Mouse (Mus musculus) intestine, postnatal 0 days (tissue): ENCODE measurements around the gene Scn3a. TPM values are rescaled to one million over a fixed set of nuclear protein-coding genes. Genes with fewer than 3 reads are reported as not detected.

ENCODE experiments used
- ATAC-seq: fragments of 200-750 bp; cut with Nextera tagmentation; 2 replicates; pipeline ENCODE4 v1.8.0; 2017; ENCODE audit warnings: mild to moderate bottlenecking, moderate TSS enrichment, moderate library complexity
- H3K27ac ChIP-seq: fragments of 300-500 bp; sonication (generic); 2 replicates; pipeline ENCODE4 v1.5.1; 2014; ENCODE audit warnings: mild to moderate bottlenecking, low read depth, low read length, moderate library complexity
- H3K27me3 ChIP-seq: fragments of 300-500 bp; sonication (generic); replicated peaks from 2 replicates; pipeline ENCODE4 v1.6.1; 2014; ENCODE audit warnings: low read length, mixed read lengths; ENCODE audit not compliant: control insufficient read depth, insufficient read depth
- H3K36me3 ChIP-seq: fragments of 300-500 bp; sonication (generic); 2 replicates; pipeline ENCODE4 v1.6.1; 2014; ENCODE audit warnings: mild to moderate bottlenecking, moderate library complexity; ENCODE audit not compliant: control insufficient read depth, insufficient read depth
- H3K4me1 ChIP-seq: fragments of 300-500 bp; sonication (generic); replicated peaks from 2 replicates; pipeline ENCODE4 v1.6.1; 2014; ENCODE audit warnings: antibody characterized with exemption, low read length, mixed read lengths; ENCODE audit not compliant: control insufficient read depth, insufficient read depth
- H3K4me2 ChIP-seq: fragments of 300-500 bp; sonication (generic); replicated peaks from 2 replicates; pipeline ENCODE4 v1.6.1; 2014; ENCODE audit warnings: low read depth, mild to moderate bottlenecking, moderate library complexity
- H3K4me3 ChIP-seq: fragments of 300-500 bp; sonication (generic); 2 replicates; pipeline ENCODE4 v1.5.1; 2014; ENCODE audit warnings: low read depth, low read length
- H3K9ac ChIP-seq: fragments of 300-500 bp; sonication (generic); 2 replicates; pipeline ENCODE4 v1.6.1; 2014; ENCODE audit warnings: mild to moderate bottlenecking, low read depth, low read length
- H3K9me3 ChIP-seq: fragments of 300-500 bp; sonication (generic); 2 replicates; pipeline ENCODE4 v1.6.1; 2016; ENCODE audit warnings: mixed run types; ENCODE audit not compliant: control insufficient read depth
- CTCF ChIP-seq: sonication (generic); IDR thresholded peaks from 2 replicates; pipeline ENCODE4 v1.5.1; 2016; ENCODE audit warnings: low read depth, mild to moderate bottlenecking, control low read depth, antibody characterized with exemption, moderate library complexity
- WGBS: fragments of 180-500 bp; shearing (Covaris S2); extraction: QIAGEN DNeasy Blood & Tissue Kit; methylation state at CpG from one replicate; pipeline ENCODE4 v1.1.7; 2014; 5-methylcytosine and 5-hydroxymethylcytosine counted together
- polyA plus RNA-seq: library from polyadenylated mRNA; unstranded; fragments of >200 nt; fragmentation: Nextera tagmentation; extraction: Ambion mirVana; gene quantifications from 2 replicates; pipeline ENCODE4 v1.2.1, GENCODE M21; 2015

The Scn3a gene
- polyA plus RNA-seq, 1 experiment from 2014 or later: 1.1 TPM

- WGBS: 32% methylated on average over 3 of the region's 3 CpGs
- Histone ChIP-seq H3K27ac (no peak overlapping the region), H3K4me2 (no peak overlapping the region; the same call in 1 of the 2 replicates), H3K9ac (no peak overlapping the region), H3K4me1 (no peaks in the 10 kb centered on the region), H3K27me3 (no peaks in the 10 kb centered on the region), H3K9me3 (no peaks in the 10 kb centered on the region), H3K4me3 (no peak overlapping the region), H3K36me3 (no peaks in the 10 kb centered on the region)
- TF ChIP-seq CTCF: no peak
- ATAC-seq: peak; percentile 25; the same call in 1 of the 2 replicates
Measured at GRCm38 (mm10) chr2:65557719-65558118, 9.7 kb downstream of the Scn3a start.

GRCm38 (mm10) chr2:65554662-65555061, 12.8 kb downstream of the Scn3a start:
- H3K4me2 ChIP-seq: no peak overlapping the region
- no peaks in the 10 kb centered on the region for H3K4me1 ChIP-seq
- TF ChIP-seq CTCF: no peak
- no peak for ATAC-seq
- H3K36me3 ChIP-seq: no peaks in the 10 kb centered on the region
- no peaks in the 10 kb centered on the region for H3K9me3 ChIP-seq
- no peak overlapping the region for H3K9ac ChIP-seq
- no peak overlapping the region for H3K27ac ChIP-seq
- no peak overlapping the region for H3K4me3 ChIP-seq
- no peaks in the 10 kb centered on the region for H3K27me3 ChIP-seq
- 68% methylated on average over 7 of the region's 7 CpGs for WGBS

GRCm38 (mm10) chr2:65553473-65553872, 14.0 kb downstream of the Scn3a start:
- H3K4me2 ChIP-seq: no peak overlapping the region
- no peak for ATAC-seq
- H3K27me3 ChIP-seq: no peaks in the 10 kb centered on the region
- no peak for TF ChIP-seq CTCF
- H3K9me3 ChIP-seq: no peaks in the 10 kb centered on the region
- 69% methylated on average over 3 of the region's 3 CpGs for WGBS
- H3K36me3 ChIP-seq: no peaks in the 10 kb centered on the region
- H3K27ac ChIP-seq: no peak overlapping the region
- no peaks in the 10 kb centered on the region for H3K4me1 ChIP-seq
- no peak overlapping the region for H3K9ac ChIP-seq
- no peak overlapping the region for H3K4me3 ChIP-seq

GRCm38 (mm10) chr2:65552727-65553126, 14.7 kb downstream of the Scn3a start:
- no peak overlapping the region for H3K4me3 ChIP-seq
- H3K27ac ChIP-seq: no peak overlapping the region
- WGBS: 68% methylated on average over 3 of the region's 3 CpGs
- TF ChIP-seq CTCF: no peak
- H3K9ac ChIP-seq: no peak overlapping the region
- H3K4me2 ChIP-seq: no peak overlapping the region
- H3K36me3 ChIP-seq: no peaks in the 10 kb centered on the region
- H3K27me3 ChIP-seq: no peaks in the 10 kb centered on the region
- H3K9me3 ChIP-seq: no peaks in the 10 kb centered on the region
- H3K4me1 ChIP-seq: no peaks in the 10 kb centered on the region
- no peak for ATAC-seq

- 58% methylated on average over 5 of the region's 5 CpGs for WGBS
- Histone ChIP-seq H3K4me2 (no peak overlapping the region), H3K4me3 (no peak overlapping the region), H3K36me3 (no peaks in the 10 kb centered on the region), H3K27me3 (no peaks in the 10 kb centered on the region), H3K9me3 (no peaks in the 10 kb centered on the region), H3K27ac (no peak overlapping the region), H3K9ac (no peak overlapping the region), H3K4me1 (no peaks in the 10 kb centered on the region)
- no peak for ATAC-seq
- no peak for TF ChIP-seq CTCF
Measured at GRCm38 (mm10) chr2:65552222-65552621, 15.2 kb downstream of the Scn3a start.

GRCm38 (mm10) chr2:65551736-65552135, 15.7 kb downstream of the Scn3a start:
- no peak for ATAC-seq
- WGBS: 29% methylated on average over 2 of the region's 2 CpGs
- no peak overlapping the region for H3K9ac ChIP-seq
- no peak for TF ChIP-seq CTCF
- H3K4me1 ChIP-seq: no peaks in the 10 kb centered on the region
- H3K4me3 ChIP-seq: no peak overlapping the region
- no peak overlapping the region for H3K27ac ChIP-seq
- H3K27me3 ChIP-seq: no peaks in the 10 kb centered on the region
- H3K36me3 ChIP-seq: no peaks in the 10 kb centered on the region
- no peak overlapping the region for H3K4me2 ChIP-seq
- no peaks in the 10 kb centered on the region for H3K9me3 ChIP-seq

- H3K27me3 ChIP-seq: no peaks in the 10 kb centered on the region
- H3K9ac ChIP-seq: no peak overlapping the region
- H3K4me2 ChIP-seq: no peak overlapping the region
- TF ChIP-seq CTCF: no peak
- 96% methylated on average over 3 of the region's 3 CpGs for WGBS
- no peaks in the 10 kb centered on the region for H3K36me3 ChIP-seq
- ATAC-seq: no peak
- no peaks in the 10 kb centered on the region for H3K4me1 ChIP-seq
- H3K9me3 ChIP-seq: no peaks in the 10 kb centered on the region
- H3K27ac ChIP-seq: no peak overlapping the region
- H3K4me3 ChIP-seq: no peak overlapping the region
Measured at GRCm38 (mm10) chr2:65550564-65550963, 16.9 kb downstream of the Scn3a start.
